Mouse (Mus musculus): Measurements from ENCODE around the gene Tmem255b. TPM values are rescaled to one million over a fixed set of nuclear protein-coding genes. Genes with fewer than 3 reads are reported as not detected.

The Tmem255b gene
- polyA plus RNA-seq, 1 experiment from 2014 or later: not detected

- ATAC-seq (ENCODE audit: insufficient number of reproducible peaks, low FRiP score, low TSS enrichment, low read depth) (no peak), DNase-seq (ENCODE audit: low spot score) (no peak)
- H3K9ac ChIP-seq (ENCODE audit: low read length): no peak overlapping the region
- H3K4me2 ChIP-seq (ENCODE audit: low read depth, severe bottlenecking): no peak overlapping the region
- WGBS: 72% methylated on average over 8 of the region's 8 CpGs
- H3K27me3 ChIP-seq (ENCODE audit: control insufficient read depth, insufficient read depth, low read length): no peaks in the 10 kb centered on the region
- H3K27ac ChIP-seq (replicated peaks; ENCODE audit: low read depth, low read length): no peak overlapping the region
- no peaks in the 10 kb centered on the region for H3K9me3 ChIP-seq (ENCODE audit: control insufficient read depth, low read length)
- H3K4me1 ChIP-seq (ENCODE audit: control insufficient read depth, insufficient read depth, low read length): no peaks in the 10 kb centered on the region
- H3K36me3 ChIP-seq (ENCODE audit: control insufficient read depth, insufficient read depth, low read length): no peaks in the 10 kb centered on the region
- no peak overlapping the region for H3K4me3 ChIP-seq (ENCODE audit: low read depth, low read length)
These were observed 19.5 kb downstream of the Tmem255b start for GRCm38 (mm10) chr8:13454341-13455113.

GRCm38 (mm10) chr8:13455295-13455694 is 20.3 kb downstream of the Tmem255b start:
- no peak overlapping the region for H3K4me2 ChIP-seq (ENCODE audit: low read depth, severe bottlenecking)
- no peaks in the 10 kb centered on the region for H3K27me3 ChIP-seq (ENCODE audit: control insufficient read depth, insufficient read depth, low read length)
- DNase-seq (ENCODE audit: low spot score) (peak; percentile 69), ATAC-seq (ENCODE audit: insufficient number of reproducible peaks, low FRiP score, low TSS enrichment, low read depth) (no peak)
- no peaks in the 10 kb centered on the region for H3K36me3 ChIP-seq (ENCODE audit: control insufficient read depth, insufficient read depth, low read length)
- H3K9me3 ChIP-seq (ENCODE audit: control insufficient read depth, low read length): no peaks in the 10 kb centered on the region
- H3K27ac ChIP-seq (replicated peaks; ENCODE audit: low read depth, low read length): no peak overlapping the region
- no peak overlapping the region for H3K4me3 ChIP-seq (ENCODE audit: low read depth, low read length)
- H3K4me1 ChIP-seq (ENCODE audit: control insufficient read depth, insufficient read depth, low read length): no peaks in the 10 kb centered on the region
- WGBS: 34% methylated on average over 2 of the region's 2 CpGs
- no peak overlapping the region for H3K9ac ChIP-seq (ENCODE audit: low read length)

GRCm38 (mm10) chr8:13459431-13459830 is 24.4 kb downstream of the Tmem255b start:
- ATAC-seq (ENCODE audit: insufficient number of reproducible peaks, low FRiP score, low TSS enrichment, low read depth) (no peak), DNase-seq (ENCODE audit: low spot score) (no peak)
- no peaks in the 10 kb centered on the region for H3K4me1 ChIP-seq (ENCODE audit: control insufficient read depth, insufficient read depth, low read length)
- H3K4me2 ChIP-seq (ENCODE audit: low read depth, severe bottlenecking): no peak overlapping the region
- H3K4me3 ChIP-seq (ENCODE audit: low read depth, low read length): no peak overlapping the region
- WGBS: 91% methylated on average over 4 of the region's 4 CpGs
- no peaks in the 10 kb centered on the region for H3K36me3 ChIP-seq (ENCODE audit: control insufficient read depth, insufficient read depth, low read length)
- no peaks in the 10 kb centered on the region for H3K27me3 ChIP-seq (ENCODE audit: control insufficient read depth, insufficient read depth, low read length)
- no peaks in the 10 kb centered on the region for H3K9me3 ChIP-seq (ENCODE audit: control insufficient read depth, low read length)
- no peak overlapping the region for H3K27ac ChIP-seq (replicated peaks; ENCODE audit: low read depth, low read length)
- H3K9ac ChIP-seq (ENCODE audit: low read length): no peak overlapping the region

- no peak overlapping the region for H3K4me3 ChIP-seq (ENCODE audit: low read depth, low read length)
- no peaks in the 10 kb centered on the region for H3K27me3 ChIP-seq (ENCODE audit: control insufficient read depth, insufficient read depth, low read length)
- no peak for ATAC-seq (ENCODE audit: insufficient number of reproducible peaks, low FRiP score, low TSS enrichment, low read depth)
- 82% methylated on average over 17 of the region's 17 CpGs for WGBS
- H3K4me2 ChIP-seq (ENCODE audit: low read depth, severe bottlenecking): no peak overlapping the region
- no peak for DNase-seq (ENCODE audit: low spot score)
- H3K27ac ChIP-seq (replicated peaks; ENCODE audit: low read depth, low read length): no peak overlapping the region
- no peak overlapping the region for H3K9ac ChIP-seq (ENCODE audit: low read length)
- no peaks in the 10 kb centered on the region for H3K4me1 ChIP-seq (ENCODE audit: control insufficient read depth, insufficient read depth, low read length)
- no peaks in the 10 kb centered on the region for H3K36me3 ChIP-seq (ENCODE audit: control insufficient read depth, insufficient read depth, low read length)
- no peaks in the 10 kb centered on the region for H3K9me3 ChIP-seq (ENCODE audit: control insufficient read depth, low read length)
These were observed 26.2 kb downstream of the Tmem255b start for GRCm38 (mm10) chr8:13461085-13461765.

DNA sequence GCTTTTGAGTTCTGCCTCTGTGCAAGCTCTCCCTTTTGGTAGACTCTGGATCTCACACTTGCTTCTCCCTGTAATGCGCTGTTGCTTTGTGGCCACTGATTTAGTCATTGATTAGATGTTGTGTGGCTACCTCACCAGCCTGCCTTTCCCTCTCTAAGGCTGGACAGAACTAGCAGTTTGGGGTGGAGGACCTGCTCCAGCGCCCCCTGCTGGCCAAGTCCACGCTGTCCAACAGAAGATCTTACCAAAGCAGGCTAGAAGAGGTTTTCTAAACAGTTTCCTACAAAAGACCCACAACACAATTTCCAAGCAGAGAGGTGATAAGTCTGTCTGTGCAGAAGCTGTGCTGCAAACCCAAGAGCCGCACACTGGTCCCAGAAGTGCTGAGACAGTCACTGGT is 26.9 kb downstream of the Tmem255b start:
- Histone ChIP-seq H3K27ac (replicated peaks; ENCODE audit: low read depth, low read length) (no peak overlapping the region), H3K9ac (ENCODE audit: low read length) (no peak overlapping the region), H3K27me3 (ENCODE audit: control insufficient read depth, insufficient read depth, low read length) (no peaks in the 10 kb centered on the region), H3K9me3 (ENCODE audit: control insufficient read depth, low read length) (no peaks in the 10 kb centered on the region), H3K4me1 (ENCODE audit: control insufficient read depth, insufficient read depth, low read length) (no peaks in the 10 kb centered on the region), H3K36me3 (ENCODE audit: control insufficient read depth, insufficient read depth, low read length) (no peaks in the 10 kb centered on the region), H3K4me2 (ENCODE audit: low read depth, severe bottlenecking) (no peak overlapping the region), H3K4me3 (ENCODE audit: low read depth, low read length) (no peak overlapping the region)
- 43% methylated on average over 4 of the region's 4 CpGs for WGBS
- ATAC-seq (ENCODE audit: insufficient number of reproducible peaks, low FRiP score, low TSS enrichment, low read depth): no peak
- peak; percentile 82 for DNase-seq (ENCODE audit: low spot score)

DNA sequence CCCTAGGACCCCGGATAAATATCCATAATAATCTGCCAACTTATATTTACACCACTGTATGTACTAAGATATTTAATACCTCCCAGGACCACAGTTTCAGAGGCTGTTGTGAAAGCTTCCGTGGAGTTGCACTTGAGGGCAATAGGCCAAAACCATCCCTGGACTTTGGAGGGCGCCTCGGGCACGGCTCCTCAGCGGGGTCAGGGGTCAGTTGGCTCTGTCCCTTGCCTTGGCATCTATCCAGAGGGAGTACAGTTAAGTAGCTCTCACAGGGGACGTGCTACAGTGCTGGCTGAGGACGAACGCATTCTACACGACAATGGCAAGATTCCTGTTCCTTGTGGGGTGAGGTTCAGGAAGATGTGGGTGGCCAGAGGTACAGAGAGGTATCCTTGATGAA is 27.4 kb downstream of the Tmem255b start:
- 86% methylated on average over 10 of the region's 10 CpGs for WGBS
- no peak overlapping the region for H3K9ac ChIP-seq (ENCODE audit: low read length)
- H3K4me3 ChIP-seq (ENCODE audit: low read depth, low read length): no peak overlapping the region
- H3K27me3 ChIP-seq (ENCODE audit: control insufficient read depth, insufficient read depth, low read length): no peaks in the 10 kb centered on the region
- no peaks in the 10 kb centered on the region for H3K36me3 ChIP-seq (ENCODE audit: control insufficient read depth, insufficient read depth, low read length)
- ATAC-seq (ENCODE audit: insufficient number of reproducible peaks, low FRiP score, low TSS enrichment, low read depth) (no peak), DNase-seq (ENCODE audit: low spot score) (no peak)
- no peaks in the 10 kb centered on the region for H3K4me1 ChIP-seq (ENCODE audit: control insufficient read depth, insufficient read depth, low read length)
- H3K27ac ChIP-seq (replicated peaks; ENCODE audit: low read depth, low read length): no peak overlapping the region
- H3K9me3 ChIP-seq (ENCODE audit: control insufficient read depth, low read length): no peaks in the 10 kb centered on the region
- H3K4me2 ChIP-seq (ENCODE audit: low read depth, severe bottlenecking): no peak overlapping the region

- WGBS: 57% methylated on average over 7 of the region's 7 CpGs
- Histone ChIP-seq H3K9me3 (ENCODE audit: control insufficient read depth, low read length) (no peaks in the 10 kb centered on the region), H3K27me3 (ENCODE audit: control insufficient read depth, insufficient read depth, low read length) (no peaks in the 10 kb centered on the region), H3K4me1 (ENCODE audit: control insufficient read depth, insufficient read depth, low read length) (no peaks in the 10 kb centered on the region), H3K9ac (ENCODE audit: low read length) (no peak overlapping the region), H3K36me3 (ENCODE audit: control insufficient read depth, insufficient read depth, low read length) (no peaks in the 10 kb centered on the region), H3K27ac (replicated peaks; ENCODE audit: low read depth, low read length) (no peak overlapping the region), H3K4me2 (ENCODE audit: low read depth, severe bottlenecking) (no peak overlapping the region), H3K4me3 (ENCODE audit: low read depth, low read length) (no peak overlapping the region)
- peak; percentile 32 for DNase-seq (ENCODE audit: low spot score)
- ATAC-seq (ENCODE audit: insufficient number of reproducible peaks, low FRiP score, low TSS enrichment, low read depth): no peak
These were observed 30.3 kb downstream of the Tmem255b start for GRCm38 (mm10) chr8:13465324-13465723.

DNA sequence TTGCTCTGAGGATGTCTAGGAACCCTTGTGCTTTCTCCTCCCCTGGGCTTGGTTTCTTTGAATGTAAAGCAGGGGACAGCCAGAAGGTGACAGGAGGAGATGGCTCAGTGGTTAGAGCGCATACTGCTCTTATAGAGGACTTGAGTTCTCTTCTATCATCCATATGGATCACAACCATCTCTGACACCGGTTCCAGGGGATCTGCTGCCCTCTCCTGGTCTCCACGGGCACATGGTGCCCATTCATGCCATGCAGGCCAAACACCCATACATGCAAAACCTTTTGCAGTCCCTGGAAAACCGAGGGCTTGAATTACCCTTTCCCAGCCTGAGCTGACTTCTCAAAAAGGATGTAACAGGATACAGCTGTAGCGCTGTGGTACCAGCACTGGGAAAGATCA is 32.0 kb downstream of the Tmem255b start:
- WGBS: 64% methylated on average over 5 of the region's 5 CpGs
- DNase-seq (ENCODE audit: low spot score): no peak
- ATAC-seq (ENCODE audit: insufficient number of reproducible peaks, low FRiP score, low TSS enrichment, low read depth): no peak

More for the DNA sequence above, 32.0 kb downstream of the Tmem255b start:
- Histone ChIP-seq H3K4me3 (ENCODE audit: low read depth, low read length) (no peak overlapping the region), H3K36me3 (ENCODE audit: control insufficient read depth, insufficient read depth, low read length) (no peaks in the 10 kb centered on the region), H3K27me3 (ENCODE audit: control insufficient read depth, insufficient read depth, low read length) (no peaks in the 10 kb centered on the region), H3K4me2 (ENCODE audit: low read depth, severe bottlenecking) (no peak overlapping the region), H3K9me3 (ENCODE audit: control insufficient read depth, low read length) (no peaks in the 10 kb centered on the region), H3K27ac (replicated peaks; ENCODE audit: low read depth, low read length) (no peak overlapping the region), H3K9ac (ENCODE audit: low read length) (no peak overlapping the region), H3K4me1 (ENCODE audit: control insufficient read depth, insufficient read depth, low read length) (no peaks in the 10 kb centered on the region)

Measured in limb, embryonic 11.5 days (tissue).